Mouse (Mus musculus) layer of hippocampus, postnatal 14 days (tissue): ENCODE results near the gene Cryz. TPM values are rescaled to one million over a fixed set of nuclear protein-coding genes. Genes with fewer than 3 reads are reported as not detected.
A peak's percentile ranks its signal among the peaks of the same experiment; 100 is the strongest.
"Not testable (repeated sequence)": the region's sequence is repeated elsewhere in the genome, so short reads cannot be mapped to it uniquely, and the experiment has no call there.

Source experiments
- DNase-seq, 2 experiments: peaks; one replicate each; pipeline ENCODE4 v3.0.0; 2021 to 2022; ENCODE audit warnings: low spot score in 2 of 2, mixed read lengths in 1 of 2
- total RNA-seq, 2 experiments: library from RNA; stranded (reverse); gene quantifications; 2 replicates each; pipeline ENCODE4 v1.2.3; 2021

Cryz gene
- total RNA-seq, 2 experiments from 2014 or later = 14.6 to 20.2 TPM

GRCm38 (mm10) chr3:154604871-154605270 lies 8.4 kb downstream of the Cryz start:
- DNase-seq = no peak

- DNase-seq = no peak
These were observed 11.4 kb downstream of the Cryz start for GRCm38 (mm10) chr3:154607896-154608295.

GRCm38 (mm10) chr3:154611888-154612287 lies 15.4 kb downstream of the Cryz start:
- DNase-seq = no peak

- DNase-seq = no peak
These were observed 18.3 kb downstream of the Cryz start for GRCm38 (mm10) chr3:154614771-154615170.

- DNase-seq = no peak
These were observed 18.8 kb downstream of the Cryz start for GRCm38 (mm10) chr3:154615304-154615703.

DNA sequence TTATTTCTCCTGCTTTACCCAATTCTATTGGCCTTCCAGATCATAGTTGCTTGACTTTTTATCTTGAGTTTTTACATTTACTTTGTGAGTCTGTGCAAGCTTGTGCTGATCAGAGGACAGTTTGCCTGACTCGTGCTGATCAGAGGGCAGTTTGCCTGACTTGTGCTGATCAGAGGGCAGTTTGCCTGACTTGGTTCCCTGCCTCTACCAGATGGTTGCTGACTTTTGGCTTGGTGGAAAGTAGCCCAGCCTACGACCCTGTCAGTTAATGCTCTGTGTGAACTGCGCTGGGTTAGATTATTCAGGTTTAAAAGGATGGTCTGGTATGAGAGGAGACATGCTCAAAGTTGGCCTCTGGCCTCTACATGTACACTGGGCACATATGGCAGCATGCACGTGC lies 19.6 kb downstream of the Cryz start:
- no peak for DNase-seq

- DNase-seq = no peak
These were observed 31.8 kb downstream of the Cryz start for GRCm38 (mm10) chr3:154628284-154628683.

DNA sequence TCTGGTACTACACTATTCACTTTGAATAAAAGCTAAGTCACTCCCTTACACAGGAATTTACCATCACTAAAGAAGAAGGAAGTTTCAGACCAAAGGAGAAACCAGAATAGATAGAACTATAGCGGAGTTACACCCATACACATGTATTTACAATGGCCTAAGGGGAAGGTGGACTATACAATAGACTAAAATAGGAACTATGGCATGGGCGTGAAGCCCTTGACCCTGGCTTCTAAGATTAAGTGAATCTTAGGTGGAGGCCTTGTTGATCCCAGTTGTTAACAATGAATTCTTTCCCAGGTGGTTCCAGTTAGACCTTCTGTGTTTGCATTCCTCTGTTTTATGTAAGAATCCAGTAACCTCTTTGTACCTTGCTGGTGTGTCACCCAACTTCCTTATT lies 34.8 kb downstream of the Cryz start:
- not testable (repeated sequence) for DNase-seq

GRCm38 (mm10) chr3:154633091-154633490 lies 36.6 kb downstream of the Cryz start:
- no peak for DNase-seq

GRCm38 (mm10) chr3:154646638-154647442 lies 50.3 kb downstream of the Cryz start:
- peak in 1 of 2 experiments; percentile 40 for DNase-seq

GRCm38 (mm10) chr3:154647443-154647780 lies 50.9 kb downstream of the Cryz start:
- DNase-seq = no peak

DNA sequence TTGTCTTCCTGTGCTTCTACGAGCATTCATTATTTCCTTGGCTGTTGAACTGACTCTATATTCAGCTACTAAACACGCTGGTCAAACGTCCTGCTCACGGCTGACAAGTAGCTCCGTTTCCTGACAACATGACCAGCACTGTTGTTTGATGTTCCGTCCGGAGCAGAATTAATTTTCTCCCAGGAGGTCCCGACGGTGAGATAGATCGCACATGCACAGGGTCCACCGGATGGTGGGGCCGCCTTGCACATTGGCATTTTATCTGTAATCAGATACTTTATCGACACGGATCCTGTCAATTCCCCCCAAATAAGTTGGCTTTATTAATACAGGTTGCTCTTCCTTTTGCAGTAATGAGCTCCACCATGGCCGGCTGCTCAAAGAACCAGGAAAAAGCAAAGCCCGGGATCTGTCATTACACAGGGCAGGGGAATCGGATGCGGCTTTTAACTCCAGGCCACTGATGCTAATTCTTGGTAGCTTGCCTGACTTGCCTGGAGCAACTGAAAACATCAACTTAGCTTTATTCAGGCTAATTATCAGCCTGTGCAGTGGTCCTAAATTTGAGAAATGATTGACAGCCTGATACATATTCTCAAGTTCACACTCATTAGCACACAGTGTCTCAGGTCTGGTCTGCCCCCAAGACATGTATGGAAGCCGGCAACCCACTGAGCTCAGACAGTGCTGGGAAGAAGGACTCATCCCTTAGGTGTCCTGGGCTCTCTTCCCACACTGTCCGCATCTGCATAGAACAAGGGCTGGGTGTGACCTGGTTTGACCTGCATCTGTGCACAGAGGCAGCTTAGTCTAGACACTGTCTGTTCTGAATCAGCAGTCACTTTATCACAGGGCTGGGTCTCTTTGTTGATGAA lies 53.1 kb downstream of the Cryz start:
- no peak for DNase-seq

- DNase-seq = no peak
These were observed 54.8 kb downstream of the Cryz start for GRCm38 (mm10) chr3:154651192-154651821.

GRCm38 (mm10) chr3:154652581-154653420 lies 56.3 kb downstream of the Cryz start:
- peak; percentile 82 to 83 for DNase-seq

DNA sequence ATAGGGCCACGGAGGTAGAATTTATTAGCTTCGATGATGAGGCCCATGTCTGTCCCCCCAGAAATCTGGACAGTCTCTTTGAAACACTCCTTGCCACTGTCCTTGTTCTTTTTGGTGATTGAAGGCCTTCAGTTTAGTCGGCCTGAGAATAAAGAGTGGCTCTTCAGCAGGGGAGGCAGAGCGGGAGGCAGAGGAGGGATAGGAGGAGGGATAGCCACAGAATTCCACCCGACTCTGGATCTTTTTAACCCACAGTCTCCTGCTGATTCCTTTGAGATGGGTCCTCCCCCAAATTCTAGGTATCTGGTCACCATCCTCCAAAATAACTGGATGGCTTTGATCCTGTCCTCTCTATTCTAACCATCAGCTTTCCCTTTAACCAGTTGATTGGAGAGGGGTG lies 56.9 kb downstream of the Cryz start:
- DNase-seq = no peak

DNA sequence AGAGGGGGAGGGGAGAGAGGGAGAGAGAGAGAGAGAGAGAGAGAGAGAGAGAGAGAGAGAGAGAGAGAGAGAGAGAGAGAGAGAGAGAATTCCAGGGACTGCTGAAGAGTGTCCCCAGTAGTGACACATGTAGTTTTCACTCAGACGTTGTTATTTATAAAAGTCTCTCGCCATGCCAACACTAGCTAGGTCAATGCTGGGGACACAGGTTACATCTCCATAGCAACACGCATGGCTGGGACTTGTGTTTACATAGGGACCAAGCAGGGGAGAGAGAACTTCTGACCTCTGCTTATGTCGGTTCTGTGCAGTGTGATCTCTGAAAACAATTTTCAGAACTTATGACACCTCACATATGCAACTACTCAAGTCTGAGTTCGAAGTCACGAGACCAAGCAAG lies 57.8 kb downstream of the Cryz start:
- no peak for DNase-seq

- DNase-seq = no peak
These were observed 58.4 kb downstream of the Cryz start for GRCm38 (mm10) chr3:154654901-154655300.

DNA sequence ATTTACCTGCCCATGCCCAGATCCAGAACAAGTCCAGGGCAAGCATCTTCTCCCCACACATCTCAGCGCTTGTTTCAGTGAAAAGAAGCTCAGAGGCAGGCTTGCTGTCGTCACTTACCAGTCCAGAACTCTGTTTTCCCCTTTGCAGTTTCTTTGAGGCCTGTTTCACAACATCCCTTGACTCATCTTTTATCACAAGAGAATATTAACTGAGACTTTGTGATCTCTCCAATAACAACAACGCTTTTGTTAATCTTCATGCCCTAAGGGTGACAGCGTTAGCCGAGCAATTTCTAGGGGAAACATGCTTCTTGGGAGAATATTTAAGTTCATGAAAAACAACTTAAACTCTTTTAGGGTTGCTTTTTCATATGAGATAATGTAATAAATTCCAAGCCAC lies 59.2 kb downstream of the Cryz start:
- DNase-seq = no peak

DNA sequence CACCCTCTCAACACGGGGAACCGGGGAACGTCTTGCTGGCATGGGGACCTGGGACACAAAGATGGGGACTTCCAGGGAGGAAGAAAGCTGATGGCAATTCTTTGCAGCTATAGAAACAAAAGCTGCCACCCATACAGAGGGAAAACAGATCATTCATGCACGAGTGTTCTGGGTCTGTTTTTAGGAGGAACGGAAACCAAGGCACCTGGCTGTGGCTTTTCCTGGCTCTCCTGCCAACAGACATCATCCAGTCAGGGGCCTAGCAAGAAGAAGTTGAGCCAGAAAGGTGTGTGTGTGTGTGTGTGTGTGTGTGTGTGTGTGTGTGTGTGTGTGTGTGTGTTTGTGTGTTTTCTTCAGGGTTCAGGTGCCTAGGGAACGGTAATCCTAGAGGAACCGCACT lies 67.0 kb downstream of the Cryz start, which contains the start of gene Erich3:
Gene Erich3, plus strand, starts transcription at position 315 of the 400 bp plus-strand sequence.
- no peak for DNase-seq

DNA sequence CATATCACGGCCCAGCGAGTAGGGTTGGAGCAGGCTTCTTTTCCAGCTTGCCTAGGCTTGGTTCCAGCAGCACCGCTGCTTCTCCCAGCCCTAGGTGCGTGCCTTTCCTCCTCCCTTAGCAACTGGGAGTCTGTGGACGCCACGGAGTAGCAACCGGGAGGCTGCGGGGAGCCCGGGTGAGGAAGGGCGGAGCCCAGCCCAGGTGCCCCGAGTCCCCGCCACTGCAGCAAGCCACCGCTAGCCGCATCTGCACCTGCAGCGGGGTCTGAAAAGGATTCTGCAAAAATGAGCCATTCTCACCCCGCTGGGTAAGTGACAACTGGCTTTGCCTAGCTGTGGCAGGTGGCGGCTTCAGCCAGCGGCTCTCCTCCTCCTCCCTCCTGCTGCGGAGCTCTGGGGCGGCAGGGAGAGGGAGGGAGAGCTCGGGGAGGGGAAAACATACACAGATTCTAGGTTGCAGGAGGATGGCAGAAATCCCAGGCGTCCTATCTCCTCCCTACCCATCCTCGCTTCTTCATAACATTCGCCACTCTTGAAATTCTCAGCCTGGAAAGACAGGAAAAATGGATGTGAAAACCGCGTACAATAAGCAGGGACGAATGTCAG lies 67.6 kb downstream of the Cryz start:
- peak in 1 of 2 experiments; percentile 72 for DNase-seq
